Mouse (Mus musculus): ENCODE measurements at regions not wholly inside any gene's neighbourhood (a gene's known extent, or its start where the extent isn't known, plus 50 kb on each side); places are given as distances from the start of the nearest gene placed in this dataset.

DNA sequence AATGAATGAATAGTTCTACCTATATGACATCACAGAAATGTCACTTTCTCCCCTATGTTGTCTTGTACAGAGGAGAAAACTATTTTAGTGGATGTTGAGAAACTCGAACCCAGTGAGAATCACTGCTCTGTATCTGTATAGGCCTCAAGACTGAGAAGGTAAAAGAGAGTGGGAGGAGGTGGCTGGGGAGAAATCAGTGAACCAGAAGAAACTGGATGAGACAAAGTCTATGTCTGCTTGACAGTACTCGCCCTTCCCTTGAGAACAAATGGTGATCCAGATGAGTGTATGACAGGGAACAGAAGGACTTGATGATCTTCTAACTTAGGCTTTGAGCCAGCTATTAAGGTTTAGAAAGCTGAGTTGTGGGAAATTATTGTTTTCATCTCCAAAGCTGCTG, 137.2 kb upstream of the Arrdc3 start:
- TF ChIP-seq CTCF (IDR thresholded peaks at IDR 0.05; ENCODE audit: borderline replicate concordance, insufficient read depth, low read depth, low read length) (no peak), POLR2A (IDR thresholded peaks at IDR 0.05; ENCODE audit: borderline replicate concordance, insufficient read depth, low read length) (no peak)

All from cerebellum, adult 2 months (tissue).